Mouse (Mus musculus) left cerebral cortex, adult 9 months (tissue): Measurements from ENCODE around the gene Mnd1.
A peak's percentile ranks its signal among the peaks of the same experiment; 100 is the strongest.

ENCODE experiments used
- DNase-seq, 2 experiments: peaks; one replicate each; pipeline ENCODE4 v3.0.0; 2022; ENCODE audit warnings: low spot score in 2 of 2

Gene Mnd1

GRCm38 (mm10) chr3:84157559-84158350, 2.2 kb upstream of the Mnd1 start:
- DNase-seq: no peak

GRCm38 (mm10) chr3:84157011-84157410, 1.4 kb upstream of the Mnd1 start:
- no peak for DNase-seq

GRCm38 (mm10) chr3:84156105-84156504, 519 bp upstream of the Mnd1 start:
- no peak for DNase-seq

- no peak for DNase-seq
Observed at GRCm38 (mm10) chr3:84155146-84155545, 440 bp downstream of the Mnd1 start.

GRCm38 (mm10) chr3:84154721-84155141, 855 bp downstream of the Mnd1 start:
- no peak for DNase-seq

- DNase-seq: no peak
Observed at GRCm38 (mm10) chr3:84149831-84150230, 5.8 kb downstream of the Mnd1 start.

GRCm38 (mm10) chr3:84140947-84141346, 14.6 kb downstream of the Mnd1 start:
- DNase-seq: no peak

GRCm38 (mm10) chr3:84136509-84136908, 19.1 kb downstream of the Mnd1 start:
- DNase-seq: no peak

- no peak for DNase-seq
Observed at GRCm38 (mm10) chr3:84135933-84136332, 19.7 kb downstream of the Mnd1 start.

- DNase-seq: no peak
Observed at GRCm38 (mm10) chr3:84135387-84135786, 20.2 kb downstream of the Mnd1 start.

GRCm38 (mm10) chr3:84131369-84131768, 24.2 kb downstream of the Mnd1 start:
- DNase-seq: no peak

GRCm38 (mm10) chr3:84130776-84131175, 24.8 kb downstream of the Mnd1 start:
- no peak for DNase-seq

GRCm38 (mm10) chr3:84128871-84129870, 26.4 kb downstream of the Mnd1 start:
- no peak for DNase-seq

- DNase-seq: no peak
Observed at GRCm38 (mm10) chr3:84127431-84127830, 28.2 kb downstream of the Mnd1 start.

- no peak for DNase-seq
Observed at GRCm38 (mm10) chr3:84126721-84127120, 28.9 kb downstream of the Mnd1 start.

- no peak for DNase-seq
Observed at GRCm38 (mm10) chr3:84125704-84126289, 29.8 kb downstream of the Mnd1 start.

- DNase-seq: peak in 1 of 2 experiments; percentile 13
Observed at GRCm38 (mm10) chr3:84123461-84123860, 32.1 kb downstream of the Mnd1 start.

GRCm38 (mm10) chr3:84118718-84119117, 36.9 kb downstream of the Mnd1 start:
- DNase-seq: no peak

GRCm38 (mm10) chr3:84118178-84118577, 37.4 kb downstream of the Mnd1 start:
- no peak for DNase-seq

GRCm38 (mm10) chr3:84108614-84109013, 47.0 kb downstream of the Mnd1 start:
- no peak for DNase-seq

- no peak for DNase-seq
Observed at GRCm38 (mm10) chr3:84106106-84106505, 49.5 kb downstream of the Mnd1 start.

GRCm38 (mm10) chr3:84103536-84103935, 52.0 kb downstream of the Mnd1 start:
- no peak for DNase-seq
